Mouse (Mus musculus) limb, embryonic 10.5 days (tissue): ENCODE results near the gene Fam131a. TPM values are rescaled to one million over a fixed set of nuclear protein-coding genes. Genes with fewer than 3 reads are reported as not detected.

ENCODE experiments used
- DNase-seq: peaks from one replicate; pipeline ENCODE4 v3.0.0-alpha.2; 2017; ENCODE audit warnings: low spot score
- H3K27ac ChIP-seq: fragments of 300-500 bp; sonication (generic); 2 replicates; pipeline ENCODE4 v1.5.1; 2016; ENCODE audit warnings: mild to moderate bottlenecking
- H3K27me3 ChIP-seq: fragments of 300-500 bp; sonication (generic); 2 replicates; pipeline ENCODE4 v1.6.1; 2016; ENCODE audit warnings: low read depth, mild to moderate bottlenecking; ENCODE audit not compliant: poor library complexity, severe bottlenecking
- H3K36me3 ChIP-seq: fragments of 300-500 bp; sonication (generic); 2 replicates; pipeline ENCODE4 v1.6.1; 2016; ENCODE audit warnings: mild to moderate bottlenecking, moderate library complexity
- H3K4me1 ChIP-seq: fragments of 300-500 bp; sonication (generic); 2 replicates; pipeline ENCODE4 v1.6.1; 2016
- H3K4me3 ChIP-seq: fragments of 300-500 bp; sonication (generic); 2 replicates; pipeline ENCODE4 v1.5.1; 2016; ENCODE audit warnings: mild to moderate bottlenecking, moderate library complexity
- H3K9me3 ChIP-seq: fragments of 300-500 bp; sonication (generic); replicated peaks from 2 replicates; pipeline ENCODE4 v1.6.1; 2016; ENCODE audit warnings: mild to moderate bottlenecking
- WGBS: fragments of 180-500 bp; shearing (Covaris S2); methylation state at CpG from one replicate; pipeline ENCODE4 v1.1.7; 2016; 5-methylcytosine and 5-hydroxymethylcytosine counted together
- polyA plus RNA-seq: library from polyadenylated mRNA; unstranded; fragments of >200 nt; fragmentation: Nextera tagmentation; extraction: Ambion mirVana; gene quantifications from 2 replicates; pipeline ENCODE4 v1.2.1, GENCODE M21; 2016

Fam131a gene
- polyA plus RNA-seq, 1 experiment from 2014 or later: 3.8 TPM

DNA sequence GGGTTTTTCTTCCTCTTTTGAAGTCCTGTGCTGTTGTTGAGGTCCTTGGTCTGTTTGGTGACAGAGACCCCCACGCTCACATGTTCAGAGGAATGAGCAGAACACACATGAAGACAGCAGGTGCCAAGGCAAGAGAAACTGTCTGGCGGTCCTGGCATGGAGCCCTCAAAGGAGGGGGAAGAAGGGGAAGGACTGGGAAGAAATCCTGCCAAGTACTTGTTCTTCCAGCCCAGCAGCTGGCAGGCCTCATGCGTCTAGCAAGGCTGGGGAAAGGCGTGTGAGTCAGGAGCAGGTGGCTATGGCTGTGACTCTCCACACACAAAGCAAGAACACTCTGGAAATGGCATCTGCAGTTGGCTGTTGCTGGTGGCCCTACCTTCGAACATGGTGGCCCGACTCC is 53.6 kb downstream of the Fam131a start:
- H3K4me1 ChIP-seq: peaks cover 6% of the 10 kb centered on the region
- H3K36me3 ChIP-seq: no peaks in the 10 kb centered on the region
- H3K9me3 ChIP-seq: no peaks in the 10 kb centered on the region
- H3K4me3 ChIP-seq: no peak overlapping the region
- DNase-seq: no peak
- WGBS: 80% methylated on average over 6 of the region's 6 CpGs
- H3K27me3 ChIP-seq: no peaks in the 10 kb centered on the region
- H3K27ac ChIP-seq: no peak overlapping the region

DNA sequence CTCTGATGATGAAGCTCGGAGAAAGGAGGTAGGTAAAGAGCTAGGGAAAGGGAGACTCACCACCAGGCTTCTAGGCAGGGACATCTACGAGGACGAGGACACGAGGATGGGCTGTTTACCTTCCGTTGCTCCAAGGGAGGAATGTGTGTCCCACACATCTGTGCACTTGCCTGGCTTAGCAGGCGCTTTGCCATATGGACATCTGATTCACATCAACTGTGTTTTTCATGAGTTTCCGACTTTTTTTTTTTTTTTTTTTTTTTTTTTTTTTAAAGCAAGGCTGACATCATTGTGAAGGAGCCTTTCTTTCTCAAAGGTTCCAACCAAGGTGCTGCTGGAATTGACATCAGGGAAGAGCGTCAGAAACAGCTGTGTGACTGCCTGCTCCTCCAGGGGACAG is 57.5 kb downstream of the Fam131a start:
- no peak overlapping the region for H3K27ac ChIP-seq
- no peaks in the 10 kb centered on the region for H3K36me3 ChIP-seq
- no peak for DNase-seq
- no peaks in the 10 kb centered on the region for H3K9me3 ChIP-seq
- WGBS: 55% methylated on average over 8 of the region's 8 CpGs
- no peaks in the 10 kb centered on the region for H3K27me3 ChIP-seq
- peaks cover 6% of the 10 kb centered on the region for H3K4me1 ChIP-seq
- H3K4me3 ChIP-seq: no peak overlapping the region

Other genes starting within 250 kb of the Fam131a start
- 164 and 173 TPM in 2 replicates for gene Eif2b5, start 194.4 kb upstream of the Fam131a start, polyA plus RNA-seq
- gene Dvl3, start 176.3 kb upstream of the Fam131a start, polyA plus RNA-seq: 28.6 and 33.5 TPM in 2 replicates
- 536 and 586 TPM in 2 replicates for gene Ap2m1, start 157.8 kb upstream of the Fam131a start, polyA plus RNA-seq
- 49.7 and 61.9 TPM in 2 replicates for gene Abcf3, start 144.7 kb upstream of the Fam131a start, polyA plus RNA-seq
- gene Vwa5b2, start 103.8 kb upstream of the Fam131a start, polyA plus RNA-seq: 0.30 and 0.46 TPM in 2 replicates
- gene Eef1akmt4, start 81.6 kb upstream of the Fam131a start, polyA plus RNA-seq: 48.1 and 56.1 TPM in 2 replicates
- not detected in 2 replicates for gene Gm49333, start 81.6 kb upstream of the Fam131a start, polyA plus RNA-seq
- 54.5 and 62.4 TPM in 2 replicates for gene Alg3, start 81.5 kb upstream of the Fam131a start, polyA plus RNA-seq
- 0.50 and 0.79 TPM in 2 replicates for gene Camk2n2, start 72.0 kb upstream of the Fam131a start, polyA plus RNA-seq
- gene Ece2, start 63.4 kb upstream of the Fam131a start, polyA plus RNA-seq: 1.9 and 2.6 TPM in 2 replicates
- gene Psmd2, start 41.6 kb upstream of the Fam131a start, polyA plus RNA-seq: 517 and 538 TPM in 2 replicates
- 267 and 277 TPM in 2 replicates for gene Eif4g1, start 24.9 kb upstream of the Fam131a start, polyA plus RNA-seq
- gene Polr2h, start 24.4 kb downstream of the Fam131a start, polyA plus RNA-seq: 148 and 173 TPM in 2 replicates
- 14.1 and 18.5 TPM in 2 replicates for gene Clcn2, start 24.5 kb downstream of the Fam131a start, polyA plus RNA-seq
- 0.41 and 1.6 TPM in 2 replicates for gene Chrd, start 39.9 kb downstream of the Fam131a start, polyA plus RNA-seq
- gene Thpo, start 41.3 kb downstream of the Fam131a start, polyA plus RNA-seq: 0.21 and 0.54 TPM in 2 replicates